Mouse (Mus musculus): ENCODE measurements at regions not wholly inside any gene's neighbourhood (a gene's known extent, or its start where the extent isn't known, plus 50 kb on each side); places are given as distances from the start of the nearest gene placed in this dataset.
A peak's percentile ranks its signal among the peaks of the same experiment; 100 is the strongest.

GRCm38 (mm10) chr15:61157543-61157942 is 234.7 kb upstream of the A1bg start:
- DNase-seq (ENCODE audit: low spot score) = peak; percentile 80

GRCm38 (mm10) chr15:61155530-61155929 is 232.7 kb upstream of the A1bg start:
- DNase-seq (ENCODE audit: low spot score) = no peak

GRCm38 (mm10) chr15:61154166-61154565 is 231.4 kb upstream of the A1bg start:
- DNase-seq (ENCODE audit: low spot score) = no peak

GRCm38 (mm10) chr15:61142851-61143250 is 220.0 kb upstream of the A1bg start:
- DNase-seq (ENCODE audit: low spot score) = no peak

GRCm38 (mm10) chr15:61139151-61139550 is 216.3 kb upstream of the A1bg start:
- no peak for DNase-seq (ENCODE audit: low spot score)

- DNase-seq (ENCODE audit: low spot score) = no peak
Observed at GRCm38 (mm10) chr15:61136781-61137180, 214.0 kb upstream of the A1bg start.

GRCm38 (mm10) chr15:61133316-61133715 is 210.5 kb upstream of the A1bg start:
- no peak for DNase-seq (ENCODE audit: low spot score)

GRCm38 (mm10) chr15:61127971-61128370 is 205.2 kb upstream of the A1bg start:
- DNase-seq (ENCODE audit: low spot score) = no peak

GRCm38 (mm10) chr15:61127130-61127529 is 204.3 kb upstream of the A1bg start:
- DNase-seq (ENCODE audit: low spot score) = no peak

GRCm38 (mm10) chr15:61116912-61117311 is 194.1 kb upstream of the A1bg start:
- DNase-seq (ENCODE audit: low spot score) = no peak

- DNase-seq (ENCODE audit: low spot score) = no peak
Observed at GRCm38 (mm10) chr15:61109429-61110128, 186.8 kb upstream of the A1bg start.

- DNase-seq (ENCODE audit: low spot score) = no peak
Observed at GRCm38 (mm10) chr15:61108957-61109356, 186.1 kb upstream of the A1bg start.

GRCm38 (mm10) chr15:61102421-61103412 is 179.9 kb upstream of the A1bg start:
- DNase-seq (ENCODE audit: low spot score) = no peak

GRCm38 (mm10) chr15:61100807-61101206 is 178.0 kb upstream of the A1bg start:
- no peak for DNase-seq (ENCODE audit: low spot score)

GRCm38 (mm10) chr15:61098968-61099367 is 176.2 kb upstream of the A1bg start:
- no peak for DNase-seq (ENCODE audit: low spot score)

- no peak for DNase-seq (ENCODE audit: low spot score)
Observed at GRCm38 (mm10) chr15:61098519-61098918, 175.7 kb upstream of the A1bg start.

GRCm38 (mm10) chr15:61096021-61096781 is 173.4 kb upstream of the A1bg start:
- no peak for DNase-seq (ENCODE audit: low spot score)

GRCm38 (mm10) chr15:61055017-61055609 is 132.3 kb upstream of the A1bg start:
- no peak for DNase-seq (ENCODE audit: low spot score)

GRCm38 (mm10) chr15:61051363-61051762 is 128.6 kb upstream of the A1bg start:
- no peak for DNase-seq (ENCODE audit: low spot score)

GRCm38 (mm10) chr15:61009509-61009908 is 86.7 kb upstream of the A1bg start:
- DNase-seq (ENCODE audit: low spot score) = no peak

GRCm38 (mm10) chr15:61007461-61008059 is 84.7 kb upstream of the A1bg start:
- no peak for DNase-seq (ENCODE audit: low spot score)
